Mouse (Mus musculus) G1E (cell line): ENCODE data around the gene Lrrc52.

ENCODE experiments used
- CTCF ChIP-seq: IDR thresholded peaks from 2 replicates; pipeline ENCODE4 v1.5.1; 2012; ENCODE audit warnings: low read depth, low read length, inconsistent platforms, mixed read lengths
- GATA1 ChIP-seq: IDR thresholded peaks from 2 replicates; pipeline ENCODE4 v1.6.1; 2012; ENCODE audit warnings: borderline replicate concordance, low read length, inconsistent platforms, mixed read lengths
- GATA2 ChIP-seq: IDR thresholded peaks from 2 replicates; pipeline ENCODE4 v1.6.1; 2012; ENCODE audit warnings: low read depth, low read length, inconsistent platforms, borderline replicate concordance
- POLR2AphosphoS5 ChIP-seq: IDR thresholded peaks from 2 replicates; pipeline ENCODE4 v1.6.1; 2012; ENCODE audit warnings: low read depth, low read length, inconsistent platforms; ENCODE audit not compliant: insufficient replicate concordance
- TAL1 ChIP-seq: conservative IDR thresholded peaks from 2 replicates; pipeline ENCODE4 v1.6.1; 2012; ENCODE audit warnings: low read depth, low read length, inconsistent platforms, mixed read lengths

DNA sequence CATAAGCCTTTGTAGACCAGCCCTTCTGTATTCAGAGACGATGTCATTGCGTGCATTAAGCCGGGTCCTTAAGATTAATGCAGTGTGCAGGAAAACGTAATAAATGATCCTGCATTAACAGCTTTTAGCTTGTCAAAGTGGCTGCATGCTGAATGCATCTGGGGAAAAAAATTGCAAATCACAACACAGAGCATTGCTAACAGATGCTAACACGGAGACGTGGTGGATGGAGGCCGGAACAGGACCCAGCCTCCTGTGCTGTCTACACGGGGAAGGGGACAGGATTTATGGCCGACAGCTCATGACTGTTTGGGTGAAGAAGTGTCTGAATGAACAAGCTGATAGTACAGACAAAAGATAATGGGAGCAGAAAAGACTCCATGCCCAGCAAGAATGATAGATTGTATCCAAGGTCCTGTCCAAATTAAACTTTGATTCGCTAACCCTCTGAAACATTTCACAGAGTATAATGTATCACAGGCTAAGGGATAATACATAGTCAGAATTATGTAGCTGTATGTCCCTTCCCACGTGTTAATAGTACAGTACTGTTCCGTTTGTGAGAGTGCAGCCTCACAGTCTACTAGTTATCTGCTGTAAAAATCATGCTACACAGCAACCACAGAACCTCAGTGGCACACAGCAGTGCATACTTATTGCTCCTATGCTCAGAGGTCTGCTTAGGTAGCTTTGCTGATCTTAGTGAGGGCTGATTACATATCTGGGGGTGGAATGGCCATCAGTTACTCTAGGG lies 32.7 kb upstream of the Lrrc52 start:
- TF ChIP-seq CTCF (no peak), POLR2AphosphoS5 (no peak), GATA1 (no peak), TAL1 (no peak), GATA2 (no peak)
